Mouse (Mus musculus) ovary, adult 18-20 months (tissue): Measurements from ENCODE around the gene Ttc23l.
"Not testable (repeated sequence)": the region's sequence is repeated elsewhere in the genome, so short reads cannot be mapped to it uniquely, and the experiment has no call there.

Experiments used
- DNase-seq: peaks from one replicate; pipeline ENCODE4 v3.0.0; 2022; ENCODE audit warnings: low spot score, mixed read lengths

The Ttc23l gene

GRCm38 (mm10) chr15:10515166-10515565, 43.3 kb downstream of the Ttc23l start:
- no peak for DNase-seq

GRCm38 (mm10) chr15:10506099-10506498, 52.4 kb downstream of the Ttc23l start:
- peak; percentile 21 for DNase-seq

- no peak for DNase-seq
Measured at GRCm38 (mm10) chr15:10500838-10501719, 57.4 kb downstream of the Ttc23l start.

GRCm38 (mm10) chr15:10500035-10500434, 58.4 kb downstream of the Ttc23l start:
- DNase-seq, result no peak

DNA sequence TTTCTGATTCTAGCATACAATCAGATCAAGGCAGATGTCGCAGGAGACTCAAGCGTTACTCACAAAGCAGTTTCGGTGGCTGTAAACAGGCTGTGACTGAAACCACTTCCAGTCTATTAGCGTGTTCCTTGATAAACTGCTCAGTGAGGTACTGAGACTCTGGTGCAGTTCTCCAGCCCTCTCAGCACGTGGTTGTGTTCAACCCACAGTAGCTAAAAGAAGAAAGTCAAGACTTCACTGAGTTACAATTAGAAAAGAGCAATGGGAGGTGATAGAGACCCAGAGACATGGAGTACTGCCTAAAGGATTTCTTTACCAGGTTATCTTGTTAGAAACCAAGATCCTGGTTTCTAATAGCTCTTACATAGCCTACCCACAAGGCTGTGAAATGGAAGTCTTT, 58.9 kb downstream of the Ttc23l start:
- DNase-seq, result no peak

DNA sequence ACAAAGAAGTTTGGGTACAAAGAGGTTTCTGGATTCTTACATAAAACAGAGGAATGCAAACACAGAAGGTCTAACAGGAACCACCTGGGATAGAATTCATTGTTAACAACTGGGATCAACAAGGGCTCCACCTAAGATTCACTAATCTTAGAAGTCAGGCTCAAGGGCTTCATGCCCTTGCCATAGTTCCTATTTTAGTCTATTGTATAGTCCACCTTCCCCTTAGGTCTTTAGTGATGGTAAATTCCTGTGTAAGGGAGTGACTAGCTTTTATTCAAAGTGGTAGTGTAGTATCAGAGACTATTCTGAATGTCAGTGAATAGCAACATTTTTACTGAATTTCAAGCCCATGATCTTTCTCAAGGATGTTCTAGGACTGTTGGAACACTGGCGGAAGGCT, 61.8 kb downstream of the Ttc23l start:
- not testable (repeated sequence) for DNase-seq

DNA sequence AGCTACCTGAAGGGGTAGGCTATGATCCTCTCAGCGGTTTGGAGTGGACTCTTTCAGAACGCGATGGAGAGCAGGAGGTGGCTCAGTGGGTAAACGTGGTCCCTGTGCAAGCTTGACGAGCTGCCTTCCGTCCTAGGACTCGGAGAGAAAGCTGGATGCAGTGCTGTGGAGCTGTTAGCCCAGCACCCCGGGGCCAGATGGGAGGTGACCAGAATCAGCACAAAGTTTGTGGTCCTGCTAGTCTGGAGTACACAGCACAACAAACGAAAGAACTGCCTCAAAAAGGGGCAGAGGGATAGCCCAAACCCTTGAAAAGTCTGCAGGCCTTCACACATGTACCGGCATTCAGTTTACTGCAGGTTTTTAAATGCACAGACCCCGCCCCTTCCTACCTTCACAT, 62.5 kb downstream of the Ttc23l start:
- no peak for DNase-seq

- no peak for DNase-seq
Measured at GRCm38 (mm10) chr15:10490101-10490500, 68.4 kb downstream of the Ttc23l start.

GRCm38 (mm10) chr15:10487246-10487645, 71.2 kb downstream of the Ttc23l start:
- no peak for DNase-seq

- DNase-seq, result no peak
Measured at GRCm38 (mm10) chr15:10486365-10486839, 72.1 kb downstream of the Ttc23l start.

GRCm38 (mm10) chr15:10485484-10486364, 72.7 kb downstream of the Ttc23l start, which contains the start of the genes Brix1 and Rad1:
TSS of gene Brix1 (minus strand) at chr15:10485947.
TSS of gene Rad1 (plus strand) at chr15:10486018.
- DNase-seq, result peak; percentile 87

GRCm38 (mm10) chr15:10470941-10471340, 87.5 kb downstream of the Ttc23l start:
- DNase-seq, result no peak

DNA sequence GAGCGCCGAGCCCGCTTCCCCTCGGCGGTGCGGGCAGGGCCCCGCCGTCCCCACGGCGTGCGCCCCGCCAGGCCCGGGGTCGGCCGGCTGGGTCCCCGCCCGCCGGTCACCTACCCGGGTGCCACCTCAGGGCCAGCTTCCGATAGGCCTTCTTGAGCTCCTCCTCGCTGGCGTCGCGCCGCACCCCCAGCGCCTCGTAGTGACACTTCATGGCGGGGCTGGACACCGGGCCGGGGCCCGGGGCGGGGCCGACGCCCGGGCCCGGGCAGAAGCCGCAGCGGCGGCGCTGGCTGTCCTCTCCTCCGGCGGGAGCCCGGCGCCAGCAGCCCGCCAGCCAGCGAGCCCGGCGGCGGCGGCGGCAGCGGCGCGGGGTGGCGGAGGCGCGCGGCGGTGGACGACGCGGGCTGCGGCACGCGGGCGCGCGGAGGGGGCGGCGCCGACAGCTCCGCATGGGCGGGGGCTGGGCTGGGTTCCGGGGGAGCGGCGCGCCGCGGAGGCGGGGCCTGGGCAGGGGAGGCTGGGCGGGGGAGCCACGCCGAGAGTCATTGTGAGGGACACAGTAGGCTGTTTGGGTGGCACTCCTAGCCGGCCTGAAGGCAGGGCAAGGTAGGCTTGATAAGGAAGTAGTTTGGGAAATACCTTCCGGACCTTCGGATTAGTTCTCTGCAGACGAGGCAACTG, 88.2 kb downstream of the Ttc23l start, which contains the start of gene Dnajc21:
Gene Dnajc21 (minus strand): TSS at position 366 of the 681 bp plus-strand sequence.
- peak; percentile 73 for DNase-seq

GRCm38 (mm10) chr15:10469641-10470150, 88.8 kb downstream of the Ttc23l start:
- no peak for DNase-seq

GRCm38 (mm10) chr15:10468761-10469160, 89.7 kb downstream of the Ttc23l start:
- DNase-seq, result no peak

- DNase-seq, result no peak
Measured at GRCm38 (mm10) chr15:10464678-10465077, 93.8 kb downstream of the Ttc23l start.

GRCm38 (mm10) chr15:10463555-10463954, 94.9 kb downstream of the Ttc23l start:
- no peak for DNase-seq

GRCm38 (mm10) chr15:10460986-10461385, 97.5 kb downstream of the Ttc23l start:
- DNase-seq, result no peak
